Mouse (Mus musculus) ES-CJ7 (cell line): ENCODE results near the gene Acss2.
A peak's percentile ranks its signal among the peaks of the same experiment; 100 is the strongest.
"Not testable (repeated sequence)": the region's sequence is repeated elsewhere in the genome, so short reads cannot be mapped to it uniquely, and the experiment has no call there.

Source experiments
- DNase-seq: peaks from one replicate; pipeline ENCODE4 v3.0.0; 2011; ENCODE audit warnings: low read depth, low spot score

Gene Acss2

GRCm38 (mm10) chr2:155589521-155589920 lies 71.8 kb downstream of the Acss2 start:
- DNase-seq: peak; percentile 8

- DNase-seq: no peak
Measured at GRCm38 (mm10) chr2:155590876-155591275, 73.1 kb downstream of the Acss2 start.

- DNase-seq: no peak
Measured at GRCm38 (mm10) chr2:155591676-155592075, 73.9 kb downstream of the Acss2 start.

GRCm38 (mm10) chr2:155592137-155592853 lies 74.5 kb downstream of the Acss2 start, which contains the start of gene Gss:
TSS of gene Gss (minus strand) at chr2:155592810.
- DNase-seq: peak; percentile 98

- DNase-seq: no peak
Measured at GRCm38 (mm10) chr2:155592854-155593283, 75.1 kb downstream of the Acss2 start.

GRCm38 (mm10) chr2:155595516-155595915 lies 77.8 kb downstream of the Acss2 start:
- DNase-seq: no peak

- no peak for DNase-seq
Measured at GRCm38 (mm10) chr2:155603707-155604106, 86.0 kb downstream of the Acss2 start.

GRCm38 (mm10) chr2:155604560-155605235 lies 87.0 kb downstream of the Acss2 start:
- DNase-seq: no peak

GRCm38 (mm10) chr2:155605236-155605589 lies 87.5 kb downstream of the Acss2 start:
- not testable (repeated sequence) for DNase-seq

GRCm38 (mm10) chr2:155606360-155606759 lies 88.6 kb downstream of the Acss2 start:
- no peak for DNase-seq

GRCm38 (mm10) chr2:155610978-155611377 lies 93.2 kb downstream of the Acss2 start, which contains the start of gene Myh7b:
TSS of gene Myh7b (plus strand) at chr2:155611212.
- no peak for DNase-seq

- DNase-seq: no peak
Measured at GRCm38 (mm10) chr2:155611834-155612550, 94.2 kb downstream of the Acss2 start.

GRCm38 (mm10) chr2:155613326-155613755 lies 95.6 kb downstream of the Acss2 start:
- DNase-seq: peak; percentile 82

GRCm38 (mm10) chr2:155613953-155614352 lies 96.2 kb downstream of the Acss2 start:
- no peak for DNase-seq

GRCm38 (mm10) chr2:155616971-155617370 lies 99.2 kb downstream of the Acss2 start:
- DNase-seq: peak; percentile 70

- peak; percentile 73 for DNase-seq
Measured at GRCm38 (mm10) chr2:155619817-155620216, 102.1 kb downstream of the Acss2 start.

GRCm38 (mm10) chr2:155622606-155623005 lies 104.9 kb downstream of the Acss2 start:
- peak; percentile 41 for DNase-seq

- DNase-seq: no peak
Measured at GRCm38 (mm10) chr2:155623996-155624395, 106.2 kb downstream of the Acss2 start.

- DNase-seq: peak; percentile 85
Measured at GRCm38 (mm10) chr2:155624730-155625129, 107.0 kb downstream of the Acss2 start.

GRCm38 (mm10) chr2:155626277-155626676 lies 108.5 kb downstream of the Acss2 start:
- DNase-seq: no peak

- DNase-seq: peak; percentile 74
Measured at GRCm38 (mm10) chr2:155627030-155627738, 109.4 kb downstream of the Acss2 start.

GRCm38 (mm10) chr2:155628112-155628511 lies 110.4 kb downstream of the Acss2 start:
- no peak for DNase-seq
